In genomic region chr11:103360661-103361081, GRCm38 (mm10) we compare ENCODE assay signal across 8 mouse cellular contexts. TPM values are rescaled to one million over a fixed set of nuclear protein-coding genes. Genes with fewer than 3 reads are reported as not detected.
DNase-seq lines count a peak whose midpoint lies in the region; ATAC-seq and TF ChIP-seq lines count a peak whose summit lies in the region.

No protein-coding gene starts in this region.

- no peaks in the 10 kb centered on the region for H3K36me3 ChIP-seq in limb, embryonic 11.5 days (ENCODE audit: control insufficient read depth, insufficient read depth, low read length)
- no peaks in the 10 kb centered on the region for H3K36me3 ChIP-seq in splenic B cell, adult 2 months (ENCODE audit: control insufficient read depth, insufficient read depth, low read length, poor library complexity, severe bottlenecking)

- H3K4me1 ChIP-seq in limb, embryonic 11.5 days (ENCODE audit: control insufficient read depth, insufficient read depth, low read length), result peaks cover 16% of the 10 kb centered on the region

- H3K27ac ChIP-seq in gastrocnemius, adult 2 months, result peak overlapping the region; percentile 79
- H3K27ac ChIP-seq in limb, embryonic 11.5 days (replicated peaks; ENCODE audit: low read depth, low read length), result no peak overlapping the region

- no peak; the same call in 1 of the 2 replicates for ATAC-seq in limb, embryonic 11.5 days (ENCODE audit: insufficient number of reproducible peaks, low FRiP score, low TSS enrichment, low read depth)
- ATAC-seq in frontal cortex, adult (ENCODE audit: low TSS enrichment), result no peak

- peak overlapping the region; percentile 8; the same call in 1 of the 2 replicates for H3K9ac ChIP-seq in limb, embryonic 11.5 days (ENCODE audit: low read length)

- 3% methylated on average over 46 of the region's 48 CpGs for WGBS in limb, embryonic 11.5 days

- DNase-seq in gastrocnemius, adult 2 months, result no peak
- no peak for DNase-seq in gastrocnemius, postnatal 36 days
- DNase-seq in thymus, postnatal 14 days, result peak; percentile 45
- no peak for DNase-seq in thymus, postnatal 25 days
- DNase-seq in limb, embryonic 11.5 days (ENCODE audit: low spot score), result peak; percentile 65
- peak; percentile 47 for DNase-seq in splenic B cell, adult 2 months (ENCODE audit: low read depth, low spot score)
- no peak for DNase-seq in left cerebral cortex, adult 18-20 months (ENCODE audit: low spot score in 2 of 2)

- peak overlapping the region; percentile 65 for H3K4me2 ChIP-seq in limb, embryonic 11.5 days (ENCODE audit: low read depth, severe bottlenecking)

- intact Hi-C loops in gastrocnemius, adult 2 months (cut with DNase I), result loop anchor here (1.0 kb wide), 1 partner anchor 52 kb away; the partner anchor contains the start of gene Plekhm1
- intact Hi-C loops in gastrocnemius, postnatal 36 days (cut with DNase I), result loop anchor here (2.0 to 5.0 kb wide), 3 partner anchors 40 to 197 kb away; no protein-coding TSS in a partner anchor

- peaks cover 74% of the 10 kb centered on the region for H3K27me3 ChIP-seq in limb, embryonic 11.5 days (ENCODE audit: control insufficient read depth, insufficient read depth, low read length)
- no peaks in the 10 kb centered on the region for H3K27me3 ChIP-seq in splenic B cell, adult 2 months (ENCODE audit: control insufficient read depth, insufficient read depth, low read length, poor library complexity, severe bottlenecking)

- no peak for TF ChIP-seq CTCF in gastrocnemius, adult 2 months (IDR thresholded peaks at IDR 0.05)

- peak overlapping the region; percentile 83 for H3K4me3 ChIP-seq in gastrocnemius, adult 2 months
- peak overlapping the region; percentile 36 for H3K4me3 ChIP-seq in limb, embryonic 11.5 days (ENCODE audit: low read depth, low read length)

- no peaks in the 10 kb centered on the region for H3K9me3 ChIP-seq in limb, embryonic 11.5 days (ENCODE audit: control insufficient read depth, low read length)

RNA-seq across cellular contexts. Expression of gene Arhgap27, which starts 2.8 kb away (rescaled TPM):
- 1 to 10 TPM; 6.0 to 8.8 TPM for total RNA-seq in gastrocnemius, adult 2 months (2021)
- total RNA-seq in gastrocnemius, postnatal 36 days (2021), result 1 to 10 TPM; 4.6 to 4.8 TPM
- polyA plus RNA-seq in limb, embryonic 11.5 days (2014; fragmentation: Nextera tagmentation; extraction: Ambion mirVana), result 4.7 TPM in 2 replicates
- total RNA-seq in left cerebral cortex, adult 18-20 months (2021), result 10 to 100 TPM; 11.9 to 15.1 TPM

RNA-seq across cellular contexts. Expression of gene Plekhm1, which starts 51.8 kb away (rescaled TPM):
- total RNA-seq in gastrocnemius, adult 2 months (2021), result 10 to 100 TPM; 12.3 to 13.7 TPM
- total RNA-seq in gastrocnemius, postnatal 36 days (2021), result 10 to 100 TPM; 10.6 to 11.8 TPM
- polyA plus RNA-seq in limb, embryonic 11.5 days (2014; fragmentation: Nextera tagmentation; extraction: Ambion mirVana), result 7.9 and 8.9 TPM in 2 replicates
- 10 to 100 TPM; 18.2 to 18.8 TPM for total RNA-seq in left cerebral cortex, adult 18-20 months (2021)

Comparison
In these comparisons a context has a peak if more than half of its experiments do, and no peak if none do; other contexts are left out.
1. DNase-seq: peak in thymus, postnatal 14 days (single experiment), limb, embryonic 11.5 days (single experiment) and splenic B cell, adult 2 months (single experiment); none in gastrocnemius, adult 2 months (single experiment), gastrocnemius, postnatal 36 days (0 of 2), thymus, postnatal 25 days (single experiment) and left cerebral cortex, adult 18-20 months (0 of 2).